Mouse (Mus musculus) naive thymus-derived CD4-positive, alpha-beta T cell, adult 2 months (primary cell): ENCODE measurements around the gene Acaca.
"Not testable (repeated sequence)": the region's sequence is repeated elsewhere in the genome, so short reads cannot be mapped to it uniquely, and the experiment has no call there.

ENCODE experiments used
- DNase-seq: peaks from one replicate; pipeline ENCODE4 v3.0.0-alpha.2; 2011; ENCODE audit warnings: low read depth

The Acaca gene

DNA sequence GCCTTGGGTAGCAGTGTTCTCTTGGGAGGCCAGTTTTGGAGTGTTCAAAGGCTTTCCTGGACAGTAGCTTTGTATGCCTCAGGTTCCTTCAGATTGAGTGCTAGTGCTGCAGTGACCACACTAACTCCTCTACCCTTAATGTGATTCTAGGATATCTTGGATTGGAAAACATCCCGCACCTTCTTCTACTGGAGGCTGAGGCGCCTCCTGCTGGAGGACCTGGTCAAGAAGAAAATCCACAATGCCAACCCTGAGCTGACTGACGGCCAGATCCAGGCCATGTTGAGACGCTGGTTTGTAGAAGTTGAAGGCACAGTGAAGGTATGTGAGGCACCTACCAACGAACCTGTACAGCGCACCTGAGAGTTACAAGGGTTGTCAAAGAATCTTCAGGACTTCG is 262.6 kb downstream of the Acaca start:
- DNase-seq: not testable (repeated sequence)

GRCm38 (mm10) chr11:84393571-84393970 is 264.1 kb downstream of the Acaca start:
- DNase-seq: no peak

DNA sequence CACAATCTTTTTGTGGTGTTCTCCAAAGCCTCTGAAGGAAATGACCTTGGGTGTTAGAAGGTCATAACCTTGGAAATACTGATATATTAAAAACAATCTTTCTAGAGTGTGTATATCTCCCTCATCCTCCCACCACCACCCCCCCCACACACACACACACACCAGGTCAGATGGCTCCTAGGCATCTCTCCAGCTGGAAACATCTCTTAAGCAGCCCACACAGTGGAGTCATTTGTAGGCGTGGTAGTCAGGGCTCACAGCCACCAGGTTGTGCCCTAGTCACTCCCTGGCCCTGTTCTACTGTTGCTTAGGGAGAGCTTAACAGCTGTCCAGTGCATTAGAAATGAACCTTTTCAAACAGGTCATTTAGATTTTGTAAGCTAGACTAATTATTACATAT is 265.5 kb downstream of the Acaca start:
- no peak for DNase-seq

DNA sequence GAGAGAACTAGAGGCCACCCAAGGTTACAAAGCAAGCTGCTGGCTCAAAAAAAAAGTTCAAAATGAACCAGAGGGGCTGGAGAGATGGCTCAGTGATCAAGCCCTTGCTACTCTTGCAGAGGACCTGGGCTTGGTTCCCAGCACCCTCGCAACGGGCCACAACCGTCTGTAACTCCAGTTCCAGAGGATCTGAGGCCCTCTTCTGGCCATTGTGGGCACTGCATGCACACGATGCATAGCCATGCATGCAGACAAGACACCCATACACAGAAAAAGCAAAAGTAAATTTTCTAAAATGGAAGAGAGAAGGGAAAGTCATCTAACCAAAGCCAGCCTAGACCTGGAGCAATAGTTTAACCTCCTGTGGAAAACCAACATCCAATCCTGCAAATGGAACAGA is 277.3 kb downstream of the Acaca start:
- DNase-seq: no peak

GRCm38 (mm10) chr11:84410383-84410782 is 280.9 kb downstream of the Acaca start:
- no peak for DNase-seq

- no peak for DNase-seq
Observed at GRCm38 (mm10) chr11:84410879-84411641, 281.6 kb downstream of the Acaca start.

- DNase-seq: no peak
Observed at GRCm38 (mm10) chr11:84411642-84412018, 282.2 kb downstream of the Acaca start.

DNA sequence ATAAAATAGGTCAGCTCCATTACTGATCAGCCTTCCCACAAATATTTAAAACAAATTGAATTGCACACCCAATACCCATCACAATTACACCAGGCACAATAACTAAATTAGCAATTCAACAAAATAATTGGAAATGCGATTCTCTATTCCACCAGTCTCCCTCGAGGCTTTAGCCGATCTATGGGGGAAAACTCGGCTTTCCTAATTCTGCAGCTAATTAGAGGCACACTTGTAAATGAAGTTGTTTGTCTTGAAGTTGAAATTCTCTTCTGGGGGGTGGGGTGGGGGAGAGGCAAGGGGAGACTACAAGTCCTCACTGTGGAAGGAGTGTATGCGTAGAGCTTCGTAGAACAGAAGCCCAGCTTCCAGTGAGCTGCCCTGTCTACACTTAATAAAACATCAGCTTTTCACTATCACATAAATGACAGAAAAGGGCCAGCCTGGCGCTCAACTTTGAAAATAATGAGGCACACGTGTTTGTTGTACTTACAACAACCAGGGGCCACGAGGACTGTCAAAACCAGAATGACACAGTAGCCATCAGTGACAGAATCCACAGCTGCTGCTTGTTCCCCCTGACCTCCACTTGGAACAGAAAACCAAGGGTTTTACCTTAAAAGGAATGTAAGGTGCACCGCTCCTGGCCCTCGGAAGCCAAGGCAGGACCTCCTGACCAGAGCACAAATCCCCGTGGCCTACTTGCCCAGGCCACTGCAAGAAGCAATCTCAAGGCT is 282.9 kb downstream of the Acaca start:
- no peak for DNase-seq

- no peak for DNase-seq
Observed at GRCm38 (mm10) chr11:84413111-84413510, 283.6 kb downstream of the Acaca start.

GRCm38 (mm10) chr11:84420779-84421178 is 291.3 kb downstream of the Acaca start:
- DNase-seq: no peak

GRCm38 (mm10) chr11:84425736-84426632 is 296.5 kb downstream of the Acaca start:
- DNase-seq: no peak

DNA sequence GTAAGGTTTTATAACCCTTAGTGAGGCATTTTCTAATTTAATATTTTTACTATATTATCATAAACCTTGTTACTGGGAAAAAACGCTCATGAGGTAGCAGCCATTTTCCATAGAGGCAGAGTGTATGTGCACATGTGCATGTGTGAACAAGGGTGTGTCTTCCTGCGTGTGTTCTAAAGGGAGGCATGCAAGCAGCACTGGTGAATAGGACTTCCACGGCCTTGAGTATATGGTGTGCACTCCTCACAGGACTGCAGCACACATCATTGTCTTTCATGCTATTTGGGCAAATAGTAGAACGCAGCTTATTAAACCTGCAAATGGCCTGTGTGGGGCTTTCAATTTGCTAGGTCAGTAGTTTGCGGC is 297.1 kb downstream of the Acaca start:
- DNase-seq: no peak

GRCm38 (mm10) chr11:84429581-84429980 is 300.1 kb downstream of the Acaca start:
- peak; percentile 65 for DNase-seq

GRCm38 (mm10) chr11:84430336-84430735 is 300.9 kb downstream of the Acaca start:
- DNase-seq: no peak

- DNase-seq: no peak
Observed at GRCm38 (mm10) chr11:84434879-84435278, 305.4 kb downstream of the Acaca start.

DNA sequence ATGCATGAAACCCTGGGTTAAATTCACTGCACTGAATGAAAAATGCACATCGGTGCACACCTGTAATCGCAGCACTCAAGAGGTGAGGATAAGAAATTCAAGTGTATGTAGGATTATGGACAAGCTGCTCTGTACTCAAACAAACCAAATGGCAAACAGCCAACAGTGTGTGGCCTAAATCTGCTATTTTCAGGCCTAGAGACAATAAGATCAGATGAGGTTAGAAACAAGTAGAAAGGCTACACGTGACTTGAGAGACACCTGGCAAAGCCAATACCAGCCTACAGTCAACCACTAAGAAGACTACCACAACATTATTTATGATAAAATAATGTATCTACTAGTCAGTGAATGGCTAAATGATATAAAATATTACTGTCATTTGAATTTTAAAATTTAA is 310.9 kb downstream of the Acaca start:
- DNase-seq: no peak

- no peak for DNase-seq
Observed at GRCm38 (mm10) chr11:84442554-84443331, 313.3 kb downstream of the Acaca start.
